Mouse (Mus musculus) R1 (cell line): Measurements from ENCODE around the gene Pcp4.

Experiments
- DNase-seq: peaks from one replicate; pipeline ENCODE4 v3.0.0-alpha.2; 2018; ENCODE audit warnings: low read depth, low spot score

Pcp4 gene

DNA sequence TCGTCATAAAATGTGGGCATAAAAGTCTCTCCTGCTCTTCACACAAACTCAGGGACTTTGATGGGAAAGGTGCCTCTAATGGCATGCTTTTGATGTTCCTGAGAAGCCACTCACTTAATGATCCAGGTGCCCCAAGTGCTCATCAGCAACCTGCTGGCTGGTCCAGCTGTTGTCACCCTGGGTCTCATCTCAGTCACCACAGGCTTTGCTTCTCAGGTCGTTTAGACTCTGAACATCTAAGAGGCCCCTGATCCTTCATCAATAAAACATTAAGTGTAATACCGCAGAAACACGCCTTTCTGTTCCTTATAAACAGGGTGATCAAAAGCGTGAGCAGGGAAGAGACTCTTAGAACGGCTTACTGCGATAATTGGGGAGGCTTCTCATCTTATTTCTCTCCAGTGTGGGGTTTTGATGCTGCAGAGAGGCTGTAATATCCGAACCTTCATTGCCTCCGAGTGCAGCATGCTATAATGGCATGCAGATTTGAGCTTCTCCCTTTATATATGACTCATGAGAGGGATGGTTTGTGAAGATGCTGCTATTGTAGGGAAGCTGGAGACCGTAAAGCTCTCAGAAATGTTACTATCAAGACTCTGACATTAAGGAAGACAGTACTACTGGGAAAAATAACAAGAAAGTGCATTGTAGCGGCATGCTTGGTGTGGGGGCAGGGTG, 19.7 kb downstream of the Pcp4 start:
- DNase-seq = no peak

DNA sequence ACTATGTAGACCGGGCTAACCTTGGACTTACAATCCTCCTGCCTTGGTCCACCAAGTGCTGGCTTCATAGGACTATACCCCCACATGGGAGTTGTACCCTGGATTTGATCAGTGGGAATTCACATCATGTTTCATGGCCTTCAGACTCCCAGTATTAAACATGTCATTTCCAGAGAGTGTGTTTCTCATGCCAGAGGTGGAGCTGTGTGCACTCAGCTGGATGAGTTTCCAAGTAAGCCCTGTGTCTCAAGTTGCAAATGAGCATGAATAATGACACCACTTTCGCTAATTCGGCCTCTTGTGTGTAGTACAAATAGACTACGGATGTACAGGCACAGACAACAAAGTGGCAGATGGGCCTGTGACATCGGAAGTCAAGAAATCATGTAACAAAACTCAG, 20.6 kb downstream of the Pcp4 start:
- no peak for DNase-seq

DNA sequence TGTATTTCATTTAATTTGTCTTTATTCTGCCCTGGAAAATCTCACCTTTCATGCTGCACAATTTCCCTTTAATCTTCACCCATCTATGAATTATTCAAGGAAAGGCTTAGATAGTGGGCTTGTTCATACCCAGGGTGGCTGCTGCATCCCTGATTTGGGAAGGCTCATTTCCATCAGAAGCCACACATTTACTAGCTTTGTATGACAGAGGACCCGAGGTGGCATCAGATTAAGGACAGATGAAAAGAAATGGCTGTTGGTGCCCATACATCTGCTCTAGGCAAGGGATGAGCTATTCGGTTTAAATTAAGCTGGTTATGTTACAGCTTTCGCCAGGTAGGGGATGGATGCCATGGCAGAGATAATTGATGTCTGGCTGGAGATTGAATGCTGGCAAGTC, 24.1 kb downstream of the Pcp4 start:
- no peak for DNase-seq

DNA sequence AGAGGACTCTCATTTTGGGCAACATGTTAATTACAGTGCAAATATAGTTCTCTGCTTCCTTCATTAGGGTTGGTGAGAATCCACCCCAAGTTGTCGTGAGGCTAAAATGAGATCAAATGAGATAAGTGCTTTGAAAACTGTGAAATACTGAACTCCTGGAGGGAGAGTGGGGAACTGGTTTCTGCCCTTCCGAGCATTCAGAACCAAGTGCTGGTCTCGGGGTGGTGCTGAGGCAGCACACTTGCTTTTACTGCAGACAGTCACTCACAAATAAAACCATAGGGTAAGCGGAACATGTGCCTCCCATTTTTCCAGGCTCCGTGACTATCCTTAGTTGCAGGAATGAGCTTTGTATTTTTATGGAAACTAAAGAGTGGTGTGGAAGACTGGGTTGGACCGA, 26.7 kb downstream of the Pcp4 start:
- no peak for DNase-seq

DNA sequence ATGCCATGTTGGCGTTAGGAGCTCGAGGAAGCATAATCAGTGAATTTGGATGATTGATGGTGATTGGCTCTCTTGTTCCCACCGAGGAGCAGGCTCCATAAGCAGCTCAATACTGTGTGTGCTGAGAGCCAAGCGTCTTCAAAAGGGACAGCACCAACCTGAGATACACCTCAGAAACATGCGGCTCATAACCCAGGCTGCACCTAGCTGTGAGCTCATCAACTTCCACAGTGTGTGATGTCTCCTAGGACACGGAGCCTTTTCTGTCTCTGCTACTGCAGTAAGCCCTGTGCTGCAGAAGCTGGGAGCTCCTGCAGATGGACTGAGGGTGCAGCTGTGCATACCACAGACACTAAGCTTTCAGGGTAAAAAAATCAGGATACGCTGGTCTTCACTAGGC, 31.5 kb downstream of the Pcp4 start:
- DNase-seq = no peak

DNA sequence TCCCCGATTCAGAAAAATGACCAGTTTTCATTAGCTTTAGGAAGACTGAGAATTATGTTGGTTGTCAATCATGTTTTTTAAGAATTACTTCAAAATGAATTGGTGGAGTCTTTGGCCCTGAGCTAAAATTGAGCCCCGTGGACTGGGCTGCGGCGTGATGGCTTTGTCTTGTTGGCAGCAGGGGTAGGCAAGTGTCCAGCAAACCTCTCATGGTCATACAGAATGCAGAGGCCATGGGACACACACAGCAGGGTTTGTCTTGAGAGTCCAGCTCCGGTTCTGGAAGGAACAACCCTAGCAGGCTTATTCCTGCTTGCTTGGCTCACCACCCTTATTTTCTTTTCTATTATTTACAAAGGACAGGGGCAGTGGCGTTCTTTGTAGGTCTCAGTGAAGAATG, 33.8 kb downstream of the Pcp4 start:
- DNase-seq = no peak

DNA sequence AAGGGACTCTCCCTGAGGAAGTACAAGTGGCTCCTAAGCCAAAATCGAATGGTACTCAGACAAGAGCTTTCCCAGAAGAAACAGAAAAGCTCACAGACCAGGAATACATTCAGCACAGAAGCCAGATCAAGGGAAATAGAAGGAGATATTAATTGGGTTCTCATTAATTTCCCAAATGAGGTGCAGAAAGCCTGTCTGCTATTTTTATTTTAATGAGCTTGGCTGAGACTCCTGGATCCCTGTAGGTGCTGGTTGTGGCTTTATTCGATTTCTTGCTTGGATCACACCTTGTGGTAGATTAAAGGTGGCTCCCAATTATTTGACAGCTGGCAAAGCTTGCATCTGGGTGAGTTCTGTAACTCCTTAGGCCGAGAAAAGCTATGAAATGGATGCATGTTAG, 35.2 kb downstream of the Pcp4 start:
- no peak for DNase-seq

DNA sequence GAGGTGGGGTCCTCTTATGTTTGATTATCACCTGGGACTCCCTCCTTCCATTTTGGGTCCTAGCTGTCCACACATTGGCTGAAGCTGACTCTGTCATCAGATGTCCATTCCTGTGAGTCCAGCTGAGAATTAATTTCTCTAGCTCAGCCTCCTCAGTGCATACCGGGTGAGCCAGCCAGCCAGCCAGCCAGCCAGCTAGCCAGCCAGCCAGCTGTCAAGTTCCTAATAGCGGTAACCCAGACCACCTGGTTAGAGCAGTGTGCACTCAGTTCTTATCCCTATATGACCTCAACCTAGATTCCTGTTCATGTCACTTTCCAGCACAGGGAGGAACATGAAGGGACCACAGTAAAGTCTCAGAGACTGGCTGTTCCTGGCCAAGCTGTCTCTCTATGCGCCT, 47.1 kb downstream of the Pcp4 start:
- no peak for DNase-seq

DNA sequence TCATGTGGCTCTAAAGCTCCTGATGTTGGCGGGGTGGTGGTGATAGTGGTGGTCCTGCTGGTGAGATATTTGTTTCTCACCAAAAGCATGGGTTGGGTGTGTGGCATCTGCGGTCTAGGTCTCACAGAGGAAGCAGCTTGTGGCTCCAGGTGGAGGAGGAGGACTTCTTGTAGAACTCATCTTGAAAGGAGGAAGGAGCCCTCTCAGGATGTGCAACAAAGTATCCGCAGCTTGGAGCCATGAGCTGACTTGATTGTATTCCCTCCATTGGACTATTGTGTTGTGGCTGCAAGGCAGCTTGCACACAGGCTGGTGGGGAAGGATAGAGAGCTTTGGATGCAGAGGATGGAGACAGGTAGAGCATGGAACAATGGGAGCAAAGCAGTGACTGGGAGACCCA, 60.1 kb downstream of the Pcp4 start:
- no peak for DNase-seq

DNA sequence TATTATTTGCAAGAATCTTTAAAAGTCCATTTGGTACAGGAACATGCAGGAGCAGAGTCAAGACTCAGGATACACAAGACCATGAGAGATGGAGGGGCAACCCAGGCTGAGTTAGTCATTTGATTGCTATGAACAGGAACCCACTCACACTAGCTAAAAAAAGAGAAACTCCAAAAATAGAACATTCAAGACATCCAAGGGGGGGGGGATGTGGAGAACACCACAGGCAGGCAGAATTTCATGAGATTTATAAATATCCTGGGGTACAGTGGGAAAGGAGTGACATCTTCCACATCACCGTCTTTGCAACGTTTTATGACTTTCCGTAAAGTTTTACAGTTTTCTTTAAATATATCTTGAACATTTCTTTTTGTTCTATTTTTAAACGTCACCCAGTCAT, 61.1 kb downstream of the Pcp4 start:
- DNase-seq = no peak

DNA sequence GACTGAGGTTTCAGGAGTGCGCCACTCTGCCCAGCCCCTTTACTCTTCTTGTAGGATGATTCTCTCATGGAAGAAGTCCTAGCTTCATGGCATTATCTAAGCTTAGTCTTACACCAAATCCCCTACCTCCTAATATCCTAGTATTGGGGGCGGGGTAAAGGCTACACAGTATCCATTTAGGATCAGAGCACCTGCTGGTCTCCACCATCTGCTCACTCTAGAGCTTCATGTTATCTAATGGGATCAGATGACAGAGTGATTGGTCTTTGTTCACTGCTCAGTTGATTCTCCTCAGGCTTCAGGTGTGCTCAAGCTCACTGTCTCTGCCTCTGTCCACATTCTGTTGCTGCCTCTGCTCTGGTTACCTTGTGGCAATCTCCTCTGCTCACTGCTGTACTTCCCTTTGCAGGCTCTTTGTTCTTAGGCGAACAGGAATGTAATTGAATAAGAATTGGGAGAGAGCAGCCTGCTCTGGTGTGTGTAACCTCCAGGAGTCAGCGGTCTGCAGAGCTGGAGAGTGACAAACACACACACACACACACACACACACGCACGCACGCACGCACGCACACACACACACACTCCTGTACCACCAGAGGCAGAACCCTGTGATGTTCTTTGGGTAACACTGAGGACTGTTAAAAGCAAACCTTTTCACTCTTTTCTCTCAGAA, 62.6 kb downstream of the Pcp4 start:
- peak; percentile 37 for DNase-seq

DNA sequence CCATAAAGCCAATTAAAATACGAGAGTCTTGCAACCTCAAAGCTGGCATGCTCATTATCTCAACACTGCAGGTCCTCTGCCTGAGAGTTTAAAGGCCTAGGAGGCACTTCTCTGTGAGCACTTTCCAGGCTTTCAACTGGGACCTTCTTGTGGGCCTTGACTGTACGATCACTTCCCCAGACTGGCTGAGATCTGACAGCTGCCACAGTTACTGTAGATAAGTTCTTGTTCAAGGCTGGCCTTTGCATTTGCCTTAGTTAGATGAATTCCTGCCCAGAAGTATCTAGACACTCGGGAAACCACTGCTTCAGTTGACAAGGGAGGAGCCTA, 63.1 kb downstream of the Pcp4 start:
- no peak for DNase-seq

DNA sequence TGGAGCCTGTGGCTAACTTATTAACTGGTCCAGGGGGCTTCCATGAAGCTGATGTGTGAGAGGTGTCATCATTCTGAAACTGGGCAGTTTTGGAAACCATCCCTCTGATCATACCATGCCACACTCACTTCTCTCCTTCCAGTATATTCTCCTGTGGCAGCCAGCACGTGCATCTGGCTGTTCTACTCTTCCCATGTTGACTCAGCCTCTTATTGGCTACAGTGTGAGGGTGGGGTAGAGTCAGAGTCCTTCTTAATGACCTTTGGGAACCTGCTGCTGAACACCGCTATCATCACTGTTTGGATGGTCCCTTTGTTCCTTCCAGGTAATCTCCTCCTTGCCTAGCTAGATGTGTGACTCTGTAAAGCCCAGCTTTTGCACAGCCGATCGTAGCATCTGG, 63.6 kb downstream of the Pcp4 start:
- no peak for DNase-seq

DNA sequence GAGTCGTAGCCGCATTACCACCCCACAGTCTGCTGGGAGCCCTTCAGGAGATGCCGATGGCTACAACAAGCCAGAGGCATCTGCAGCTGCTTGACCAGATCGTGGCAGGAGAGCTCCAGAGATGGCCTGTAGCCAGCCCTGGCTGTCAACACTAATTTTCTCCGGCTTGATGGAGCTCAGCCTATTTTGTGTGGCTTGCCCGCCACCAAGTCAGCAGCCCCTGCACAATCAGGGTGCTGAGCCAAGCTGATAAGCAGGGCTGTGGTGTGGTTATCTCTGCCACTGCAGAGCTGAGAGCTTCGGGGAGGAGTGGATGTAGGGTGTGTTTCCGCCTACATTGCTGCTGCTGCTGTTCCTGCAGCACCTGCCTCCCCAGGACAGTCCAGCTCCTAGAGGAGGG, 66.3 kb downstream of the Pcp4 start:
- DNase-seq = no peak

DNA sequence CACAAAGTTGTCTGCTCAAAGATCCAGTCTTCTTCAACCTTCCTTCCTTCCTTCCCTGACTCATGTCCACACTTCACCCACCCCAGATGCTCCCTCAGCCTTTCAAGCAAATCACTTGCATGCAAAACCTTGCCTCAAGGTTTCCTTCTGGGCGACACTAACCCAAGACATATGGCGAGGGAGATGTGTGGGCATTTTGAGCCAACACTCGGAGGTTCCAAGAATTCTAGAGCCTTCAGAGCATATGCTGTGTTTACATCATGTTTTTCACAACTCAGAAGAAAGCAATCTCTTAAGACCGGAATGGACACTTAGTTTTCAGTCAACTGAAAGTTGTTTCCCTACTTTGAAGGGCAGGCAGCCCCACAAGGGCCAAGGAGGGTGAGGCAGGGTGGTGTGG, 67.9 kb downstream of the Pcp4 start:
- DNase-seq = no peak

DNA sequence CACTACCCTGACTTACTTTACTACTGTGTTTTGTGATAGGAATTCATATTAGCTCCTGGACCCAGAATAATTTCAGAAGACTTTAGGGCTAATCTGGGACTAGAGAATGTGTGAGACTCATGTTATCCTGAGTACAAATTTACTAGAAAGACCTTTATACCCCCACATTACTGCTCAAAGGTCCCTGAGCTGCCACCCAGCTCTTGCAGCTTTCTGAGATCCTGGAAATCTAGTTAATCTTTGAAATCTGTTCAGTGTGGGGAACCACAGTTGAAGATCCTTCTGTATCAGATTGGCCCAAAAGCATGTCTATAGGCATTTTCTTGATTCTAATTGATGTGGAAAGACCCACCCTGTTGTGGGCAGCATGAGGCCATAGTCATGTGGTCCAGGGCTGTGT, 69.0 kb downstream of the Pcp4 start:
- DNase-seq = no peak

DNA sequence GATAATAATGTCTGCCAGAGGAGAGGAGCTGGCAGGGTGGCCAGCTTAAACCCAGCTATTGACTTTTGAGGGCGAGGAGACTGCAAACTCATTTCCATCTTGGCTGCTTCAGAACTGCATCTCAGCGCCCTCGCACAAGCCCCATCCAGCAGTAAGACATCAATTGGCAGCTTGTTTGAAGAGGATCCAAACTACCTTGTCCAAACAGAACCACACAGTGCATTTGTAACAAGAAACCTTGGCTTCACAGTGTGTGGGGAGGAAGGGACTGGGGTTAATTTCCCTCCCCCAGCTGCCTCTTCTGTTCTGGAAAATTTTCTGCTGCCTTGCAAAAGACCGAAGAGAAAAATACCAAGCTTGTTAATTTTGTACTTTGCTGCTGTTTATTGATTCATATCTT, 71.7 kb downstream of the Pcp4 start:
- no peak for DNase-seq

DNA sequence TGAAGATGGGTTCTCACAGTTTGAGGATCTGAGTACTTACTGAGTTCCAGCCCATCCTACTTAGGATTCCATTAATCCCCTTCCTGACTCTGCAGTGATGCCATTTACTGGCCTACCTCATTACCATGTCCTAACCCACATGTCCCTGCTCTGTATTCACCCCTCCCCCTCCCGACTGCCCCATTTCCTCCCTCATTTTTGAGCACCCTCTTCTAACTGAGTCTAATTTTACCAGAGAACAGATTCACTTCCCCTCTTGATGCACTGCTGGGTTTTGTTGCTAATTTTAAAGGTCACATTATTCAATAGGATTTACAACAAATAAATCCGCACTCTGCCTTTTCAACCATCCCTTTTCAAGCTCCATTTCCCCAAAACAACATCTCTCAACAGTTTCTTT, 73.7 kb downstream of the Pcp4 start:
- DNase-seq = no peak

DNA sequence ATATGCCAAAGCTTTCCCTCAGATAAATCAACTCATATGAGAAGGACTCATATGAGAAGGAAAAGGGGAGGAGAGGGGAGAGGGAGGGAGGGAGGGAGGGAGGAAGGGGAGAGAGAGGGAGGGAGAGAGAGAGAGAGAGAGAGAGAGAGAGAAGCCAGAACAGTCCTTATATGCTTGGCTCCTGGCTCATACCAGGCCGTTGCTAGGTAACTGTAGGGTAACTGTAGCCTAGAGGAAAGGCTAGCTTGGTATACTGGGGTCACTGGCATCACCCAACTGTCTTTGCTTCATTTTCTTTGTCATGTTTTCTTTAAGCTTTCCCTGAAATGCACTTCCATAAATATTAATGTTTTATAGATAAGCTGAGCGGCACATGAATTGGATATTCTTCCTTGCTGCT, 85.3 kb downstream of the Pcp4 start:
- DNase-seq = peak; percentile 7

DNA sequence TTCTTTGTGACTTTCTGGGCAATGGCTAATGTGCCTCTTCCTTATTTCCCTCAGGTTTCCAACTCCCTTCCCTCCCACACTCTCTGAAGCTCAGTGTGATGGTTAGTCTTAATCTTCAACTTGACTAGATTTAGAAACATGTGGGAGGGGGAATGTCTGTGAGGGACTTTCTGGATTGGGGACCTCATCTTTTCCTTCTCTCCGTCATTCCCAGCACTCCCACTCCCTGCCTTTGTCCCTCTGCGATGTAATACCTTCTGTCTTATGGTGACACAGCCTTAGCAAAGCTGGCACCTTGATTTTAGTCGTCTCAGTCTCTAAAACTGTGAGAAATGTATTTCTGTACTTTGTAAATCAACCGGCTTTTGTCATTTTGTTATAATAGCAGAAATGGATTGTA, 88.0 kb downstream of the Pcp4 start:
- DNase-seq = no peak

DNA sequence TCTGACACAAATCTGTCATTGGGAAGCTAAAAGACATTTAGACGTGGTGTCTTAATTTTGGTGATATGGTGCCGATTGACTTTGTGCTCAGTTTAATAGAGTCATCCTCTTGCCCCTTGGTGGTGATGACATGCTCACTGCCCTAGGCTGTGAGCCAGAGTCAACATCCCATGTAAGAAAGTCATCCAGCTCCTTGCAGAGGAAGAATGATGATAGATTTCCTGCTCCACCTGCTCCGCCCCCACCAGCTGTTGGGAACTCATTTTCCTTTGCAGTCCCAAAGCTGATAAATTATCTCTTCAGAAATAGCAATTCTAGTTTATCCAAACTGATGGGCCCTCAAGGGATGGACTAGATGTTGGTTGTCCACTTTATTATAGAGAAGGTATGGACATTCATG, 89.2 kb downstream of the Pcp4 start:
- DNase-seq = no peak

DNA sequence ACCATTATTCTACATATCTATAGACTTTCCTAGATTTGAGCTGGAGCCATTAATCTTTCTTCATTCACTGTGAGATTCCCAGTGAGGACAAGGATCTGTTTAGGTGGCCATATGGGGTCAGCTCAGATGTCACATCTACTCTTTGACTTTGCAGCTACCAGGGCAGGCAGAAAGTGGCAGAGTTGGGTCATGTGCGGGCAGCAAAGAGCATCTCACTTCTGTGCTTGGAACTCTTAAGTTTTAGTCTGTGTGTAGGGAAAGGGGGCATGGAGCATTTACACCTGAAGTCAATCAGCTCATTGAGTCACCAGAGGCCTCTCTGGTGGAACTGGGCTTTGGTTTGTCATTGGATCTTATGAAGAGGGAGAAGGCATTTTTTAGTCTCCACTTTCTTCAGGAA, 90.9 kb downstream of the Pcp4 start:
- no peak for DNase-seq

DNA sequence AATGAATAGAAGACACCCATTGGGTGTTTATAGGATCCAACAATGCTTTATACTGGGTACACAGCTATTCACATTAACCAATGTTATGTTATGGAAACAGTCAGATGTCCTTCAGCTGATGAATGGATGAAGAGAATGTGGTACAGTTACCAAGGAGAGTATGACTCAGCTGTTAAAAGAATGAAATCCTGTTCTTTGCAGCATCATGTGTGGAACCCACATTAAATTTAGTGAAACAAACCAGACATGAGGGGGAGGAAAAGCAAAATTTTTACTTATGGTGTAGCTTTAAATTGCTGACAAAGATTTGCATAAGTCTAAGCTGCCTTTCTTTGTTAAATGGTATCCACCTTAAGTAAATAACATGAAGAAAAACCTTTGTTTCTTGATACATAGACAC, 92.4 kb downstream of the Pcp4 start:
- DNase-seq = no peak
